Mouse (Mus musculus) brain, embryonic 14.5 days (tissue): ENCODE results near the gene Mrpl51.

ENCODE experiments used
- CTCF ChIP-seq: fragments of 200-500 bp; IDR thresholded peaks from 2 replicates; pipeline ENCODE4 v1.5.1; 2012; ENCODE audit warnings: inconsistent platforms, mild to moderate bottlenecking, moderate library complexity, borderline replicate concordance; ENCODE audit not compliant: insufficient read depth, insufficient read length; ENCODE audit errors: extremely low read depth
- POLR2A ChIP-seq: fragments of 200-500 bp; IDR thresholded peaks from 2 replicates; pipeline ENCODE4 v1.6.1; 2012; ENCODE audit warnings: mild to moderate bottlenecking, inconsistent platforms, borderline replicate concordance; ENCODE audit not compliant: poor library complexity, insufficient read depth, insufficient read length, severe bottlenecking; ENCODE audit errors: extremely low read depth

- TF ChIP-seq CTCF (no peak), POLR2A (no peak)
Observed at GRCm38 (mm10) chr6:125156903-125157614, 34.5 kb upstream of the Mrpl51 start.
